In the genomic region with DNA sequence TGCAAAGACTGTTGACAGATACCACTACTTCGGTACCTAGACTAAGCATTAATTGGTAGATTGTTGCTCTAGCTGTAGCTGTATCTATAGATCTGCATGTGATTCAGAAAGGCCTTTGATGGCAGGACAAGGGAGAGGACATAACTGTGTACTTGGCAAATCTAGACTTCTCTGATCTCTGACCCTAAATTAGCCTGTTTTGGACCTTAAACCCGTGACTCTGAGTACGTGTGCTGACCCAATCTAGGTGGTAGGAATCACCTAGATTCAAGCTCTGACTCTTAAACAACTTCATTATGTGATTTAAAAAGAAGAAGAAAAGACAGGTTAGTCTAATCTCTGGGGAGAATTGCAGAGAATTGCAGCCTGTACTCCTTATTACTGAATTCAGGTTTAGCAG, we compare ENCODE assay signal across 8 mouse cellular contexts. TPM values are rescaled to one million over a fixed set of nuclear protein-coding genes. Genes with fewer than 3 reads are reported as not detected.
DNase-seq lines count a peak whose midpoint lies in the region; ATAC-seq lines count a peak whose summit lies in the region.

A gene (plus strand): TSS at position 221 of the 400 bp plus-strand sequence.

- H3K9ac ChIP-seq in heart, embryonic 15.5 days, result no peak within 1 kb of the TSS
- no peak within 1 kb of the TSS for H3K9ac ChIP-seq in neural tube, embryonic 13.5 days

- no peak within 1 kb of the TSS for H3K4me2 ChIP-seq in heart, embryonic 15.5 days
- no peak within 1 kb of the TSS for H3K4me2 ChIP-seq in neural tube, embryonic 13.5 days

- H3K4me1 ChIP-seq in heart, embryonic 15.5 days (replicated peaks), result peaks cover 13% of the 10 kb centered on the region
- H3K4me1 ChIP-seq in neural tube, embryonic 13.5 days (replicated peaks), result no peaks in the 10 kb centered on the region

- H3K36me3 ChIP-seq in heart, embryonic 15.5 days, result 0 out of 2 replicates have a peak, but pooled peaks cover 5% of the 10 kb centered on the region
- H3K36me3 ChIP-seq in neural tube, embryonic 13.5 days, result peaks cover 24% of the 10 kb centered on the region

- no peaks in the 10 kb centered on the region for H3K9me3 ChIP-seq in heart, embryonic 15.5 days (replicated peaks)
- no peaks in the 10 kb centered on the region for H3K9me3 ChIP-seq in neural tube, embryonic 13.5 days

- no peak within 1 kb of the TSS for H3K27ac ChIP-seq in heart, embryonic 15.5 days
- no peak within 1 kb of the TSS for H3K27ac ChIP-seq in neural tube, embryonic 13.5 days (replicated peaks)

- no peak for DNase-seq in layer of hippocampus, adult 8-10 months (ENCODE audit: low spot score in 2 of 2)
- DNase-seq in layer of hippocampus, adult 9-10 months (ENCODE audit: low spot score), result no peak
- no peak for DNase-seq in adrenal gland, postnatal 4 days (ENCODE audit: low spot score in 2 of 2)
- no peak for DNase-seq in left cerebral cortex, postnatal 36 days (ENCODE audit: low spot score in 2 of 2)
- no peak for DNase-seq in cerebellum, postnatal 14 days
- DNase-seq in cerebellum, adult 8-10 months, result no peak

- 85% methylated on average over 3 of the region's 3 CpGs for WGBS in heart, embryonic 15.5 days
- WGBS in neural tube, embryonic 13.5 days, result 96% methylated on average over 3 of the region's 3 CpGs

- intact Hi-C loops in left cerebral cortex, postnatal 36 days (cut with DNase I), result loop anchor here (5.0 kb wide), 1 partner anchor 207 kb away; no protein-coding TSS in a partner anchor

- H3K27me3 ChIP-seq in heart, embryonic 15.5 days, result no peaks in the 10 kb centered on the region
- no peaks in the 10 kb centered on the region for H3K27me3 ChIP-seq in neural tube, embryonic 13.5 days

- ATAC-seq in heart, embryonic 15.5 days (replicated peaks; ENCODE audit: insufficient number of reproducible peaks, insufficient read depth, low FRiP score, low read depth), result no peak
- no peak for ATAC-seq in neural tube, embryonic 13.5 days (ENCODE audit: low read depth)

- no peak within 1 kb of the TSS for H3K4me3 ChIP-seq in heart, embryonic 15.5 days
- H3K4me3 ChIP-seq in neural tube, embryonic 13.5 days, result no peak within 1 kb of the TSS

RNA-seq across cellular contexts. Expression of the gene that starts here (rescaled TPM):
- total RNA-seq in layer of hippocampus, adult 8-10 months (2022), result 10 to 100 TPM; 17.0 to 20.1 (median 19.4) TPM
- 10 to 100 TPM; 35.8 to 35.9 TPM for total RNA-seq in adrenal gland, postnatal 4 days (2021)
- 33.4 and 42.5 TPM in 2 replicates for polyA plus RNA-seq in heart, embryonic 15.5 days (2015; fragmentation: Nextera tagmentation; extraction: Ambion mirVana)
- total RNA-seq in left cerebral cortex, postnatal 36 days (2021), result 10 to 100 TPM; 13.6 to 15.4 TPM
- 52.0 and 57.6 TPM in 2 replicates for polyA plus RNA-seq in neural tube, embryonic 13.5 days (2015; fragmentation: Nextera tagmentation; extraction: Ambion mirVana)
